In genomic region chr4:48039736-48040135, GRCm38 (mm10) we compare ENCODE assay signal across 22 mouse cellular contexts. TPM values are rescaled to one million over a fixed set of nuclear protein-coding genes. Genes with fewer than 3 reads are reported as not detected.
A peak's percentile ranks its signal among the peaks of the same experiment; 100 is the strongest.
DNase-seq lines count a peak whose midpoint lies in the region; ATAC-seq and TF ChIP-seq lines count a peak whose summit lies in the region.
"Had no signal": no experiment of that assay in that cellular context is flagged by ENCODE, and none has a peak within 500 bp of the region (broad histone marks: within the 10 kb centered on the region; RNA-seq: fewer than 3 reads in every experiment).

No protein-coding gene starts in this region.

- no peaks in the 10 kb centered on the region for H3K36me3 ChIP-seq in spleen, adult 2 months (ENCODE audit: control insufficient read depth, insufficient read depth, low read length)
- H3K36me3 ChIP-seq in embryonic facial prominence, embryonic 10.5 days (replicated peaks), result no peaks in the 10 kb centered on the region
- H3K36me3 ChIP-seq: forebrain, embryonic 15.5 days; liver, embryonic 13.5 days; neural tube, embryonic 15.5 days had no signal

- peaks cover 2% of the 10 kb centered on the region; the same call in 1 of the 2 replicates for H3K4me1 ChIP-seq in spleen, adult 2 months (ENCODE audit: control insufficient read depth, insufficient read depth, insufficient read length)
- peaks cover 12% of the 10 kb centered on the region for H3K4me1 ChIP-seq in embryonic facial prominence, embryonic 10.5 days

- no peaks in the 10 kb centered on the region for H3K27me3 ChIP-seq in spleen, adult 2 months (ENCODE audit: control insufficient read depth, insufficient read depth, low read length)
- H3K27me3 ChIP-seq in embryonic facial prominence, embryonic 10.5 days (replicated peaks; ENCODE audit: low read depth, poor library complexity, severe bottlenecking), result 0 out of 2 replicates have a peak, but pooled peaks cover 6% of the 10 kb centered on the region
- H3K27me3 ChIP-seq: forebrain, embryonic 15.5 days had no signal

- 31% methylated on average over 7 of the region's 7 CpGs for WGBS in spleen, adult 2 months
- 74% methylated on average over 7 of the region's 7 CpGs for WGBS in embryonic facial prominence, embryonic 10.5 days

- H3K4me3 ChIP-seq in spleen, adult 2 months (ENCODE audit: extremely low read depth, insufficient read depth, insufficient read length), result no peak overlapping the region
- no peak overlapping the region for H3K4me3 ChIP-seq in embryonic facial prominence, embryonic 10.5 days
- H3K4me3 ChIP-seq: forebrain, embryonic 15.5 days; liver, embryonic 13.5 days; neural tube, embryonic 15.5 days had no signal

- no peak for TF ChIP-seq POLR2A in spleen, adult 2 months (IDR thresholded peaks at IDR 0.05; ENCODE audit: low read depth, low read length)

- H3K27ac ChIP-seq in spleen, adult 2 months (ENCODE audit: insufficient read depth, low read length), result peak overlapping the region; percentile 52
- H3K27ac ChIP-seq in embryonic facial prominence, embryonic 10.5 days (replicated peaks), result no peak overlapping the region
- H3K27ac ChIP-seq: forebrain, embryonic 15.5 days; kidney, postnatal 0 days; liver, embryonic 13.5 days; neural tube, embryonic 15.5 days; stomach, postnatal 0 days had no signal

- DNase-seq in spleen, adult 2 months (ENCODE audit: low read depth in 1 of 2, low spot score in 2 of 2), result no peak
- no peak for DNase-seq in spleen, postnatal 14 days (ENCODE audit: low spot score in 2 of 2)
- DNase-seq in brain, adult 2 months (ENCODE audit: low read depth, low spot score), result peak; percentile 41
- peak; percentile 76 for DNase-seq in thymus, postnatal 0 days (ENCODE audit: low spot score)
- no peak for DNase-seq in lung, postnatal 4 days
- no peak for DNase-seq in embryonic facial prominence, embryonic 10.5 days (ENCODE audit: low spot score)
- DNase-seq: adrenal gland, adult 2 months; B cell, adult 2 months; cerebellum, adult 8-10 months; cerebellum, postnatal 36 days; embryo, embryonic 11 days; kidney, adult 2 months; liver, embryonic 13.5 days; lung, embryonic 14.5 days; right cerebral cortex, adult 18-20 months; right cerebral cortex, postnatal 4 days had no signal

- no peak for TF ChIP-seq CTCF in spleen, adult 2 months (IDR thresholded peaks at IDR 0.05; ENCODE audit: extremely low read depth, insufficient read depth, insufficient read length, insufficient replicate concordance)

- no peaks in the 10 kb centered on the region for H3K9me3 ChIP-seq in embryonic facial prominence, embryonic 10.5 days
- H3K9me3 ChIP-seq: forebrain, embryonic 15.5 days; liver, embryonic 13.5 days; neural tube, embryonic 15.5 days had no signal

- ATAC-seq in megakaryocyte, adult 5-6 weeks (ENCODE audit: poor library complexity, severe bottlenecking), result no peak
- ATAC-seq: forebrain, embryonic 15.5 days had no signal

RNA-seq across cellular contexts. Expression of gene Nr4a3, which starts 5.2 kb away (rescaled TPM):
- 7.0 and 9.8 TPM in 2 replicates for polyA plus RNA-seq in spleen, adult 2 months (2012; rRNA removed)
- 1.7 and 2.4 TPM in 2 replicates for polyA plus RNA-seq in thymus, postnatal 0 days (2015; fragmentation: Nextera tagmentation; extraction: Ambion mirVana)
- total RNA-seq in megakaryocyte, adult 5-6 weeks (2015), result 1.6 and 2.4 TPM in 2 replicates
- total RNA-seq in megakaryocyte, adult 5-6 weeks (2017), result 0.04 and 0.73 TPM in 2 replicates
- polyA plus RNA-seq in embryonic facial prominence, embryonic 10.5 days (2016; fragmentation: Nextera tagmentation; extraction: Ambion mirVana), result 0.17 and 0.19 TPM in 2 replicates
- polyA plus RNA-seq: intestine, embryonic 14.5 days; liver, embryonic 13.5 days had no signal

Comparison
In these comparisons a context has a peak if more than half of its experiments do, and no peak if none do; other contexts are left out.
1. DNase-seq: peak in brain, adult 2 months (single experiment) and thymus, postnatal 0 days (single experiment); none in spleen, adult 2 months (0 of 2), spleen, postnatal 14 days (0 of 2), lung, postnatal 4 days (0 of 2) and embryonic facial prominence, embryonic 10.5 days (single experiment).